Mouse (Mus musculus): ENCODE results near the gene Irf1. TPM values are rescaled to one million over a fixed set of nuclear protein-coding genes. Genes with fewer than 3 reads are reported as not detected.

Irf1 gene
- total RNA-seq, 2 experiments from 2014 or later: 5.1 to 5.7 TPM

DNA sequence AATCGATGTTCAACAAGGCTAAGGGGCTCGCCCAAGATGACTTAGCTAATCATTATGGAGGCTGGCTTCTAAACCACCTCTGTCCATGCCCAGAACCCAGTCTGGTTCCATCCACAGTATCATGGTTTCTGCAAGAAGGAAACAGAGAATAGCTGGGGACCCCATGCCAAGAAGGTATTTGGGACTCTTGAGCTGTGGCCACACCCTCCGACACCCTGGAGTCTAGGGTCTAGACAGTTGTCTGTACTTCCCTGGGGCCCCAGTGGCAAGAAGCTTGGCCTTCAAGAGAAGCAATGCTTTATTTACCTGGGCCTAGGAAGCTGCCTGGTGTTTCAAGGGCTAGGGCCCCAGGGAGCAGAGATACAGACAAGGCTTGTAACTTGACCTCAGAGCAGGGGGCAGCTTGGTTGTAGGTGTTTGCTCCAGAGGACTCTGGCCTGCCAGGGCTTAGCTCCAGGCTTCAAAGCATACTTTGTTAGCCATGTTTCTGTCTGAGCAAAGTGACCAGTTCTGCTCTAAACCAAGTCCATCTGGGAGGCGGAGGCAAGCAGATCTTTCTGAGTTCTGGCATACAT lies 11.5 kb downstream of the Irf1 start:
- DNase-seq (ENCODE audit: low spot score in 2 of 2): no peak

DNA sequence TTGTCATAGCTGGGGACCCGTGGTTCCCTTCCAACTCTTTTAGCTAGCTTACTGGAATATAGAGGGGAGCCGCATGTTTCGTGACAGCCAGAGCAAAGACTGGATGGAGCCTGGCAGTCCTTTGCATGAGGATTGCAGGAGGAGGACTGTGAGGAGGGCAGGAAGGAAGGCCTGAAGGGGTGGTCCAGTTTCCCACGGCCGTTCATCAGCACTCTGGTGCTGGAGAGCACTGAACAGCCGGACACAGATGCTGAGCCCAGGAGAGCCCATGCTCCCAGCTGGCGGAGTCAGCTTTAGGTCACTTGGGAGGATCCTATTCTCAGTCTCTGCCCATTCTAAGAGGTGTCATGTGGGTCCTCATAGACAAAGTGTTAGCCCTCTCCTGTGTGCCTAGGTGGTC lies 12.2 kb downstream of the Irf1 start:
- no peak for DNase-seq (ENCODE audit: low spot score in 2 of 2)

DNA sequence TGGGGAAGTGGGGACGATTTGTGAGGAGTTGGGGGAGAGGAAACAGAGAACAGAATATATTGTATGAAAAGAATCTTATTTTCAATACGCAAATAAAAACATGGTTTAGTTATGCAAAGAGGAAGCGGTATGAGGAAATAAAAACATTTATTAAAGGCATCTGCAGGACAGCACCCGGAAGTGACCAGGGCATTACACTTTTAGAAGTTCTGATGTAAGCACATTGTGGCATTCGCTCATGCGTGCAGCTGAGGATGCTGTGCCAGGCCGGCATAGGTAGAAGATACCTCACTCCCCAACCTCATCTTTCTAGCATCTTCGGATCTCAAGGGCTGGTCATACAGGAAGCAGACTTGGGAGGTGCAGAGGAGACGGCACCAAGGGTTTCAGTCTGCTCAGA lies 13.5 kb downstream of the Irf1 start:
- DNase-seq (ENCODE audit: low spot score in 2 of 2): no peak

DNA sequence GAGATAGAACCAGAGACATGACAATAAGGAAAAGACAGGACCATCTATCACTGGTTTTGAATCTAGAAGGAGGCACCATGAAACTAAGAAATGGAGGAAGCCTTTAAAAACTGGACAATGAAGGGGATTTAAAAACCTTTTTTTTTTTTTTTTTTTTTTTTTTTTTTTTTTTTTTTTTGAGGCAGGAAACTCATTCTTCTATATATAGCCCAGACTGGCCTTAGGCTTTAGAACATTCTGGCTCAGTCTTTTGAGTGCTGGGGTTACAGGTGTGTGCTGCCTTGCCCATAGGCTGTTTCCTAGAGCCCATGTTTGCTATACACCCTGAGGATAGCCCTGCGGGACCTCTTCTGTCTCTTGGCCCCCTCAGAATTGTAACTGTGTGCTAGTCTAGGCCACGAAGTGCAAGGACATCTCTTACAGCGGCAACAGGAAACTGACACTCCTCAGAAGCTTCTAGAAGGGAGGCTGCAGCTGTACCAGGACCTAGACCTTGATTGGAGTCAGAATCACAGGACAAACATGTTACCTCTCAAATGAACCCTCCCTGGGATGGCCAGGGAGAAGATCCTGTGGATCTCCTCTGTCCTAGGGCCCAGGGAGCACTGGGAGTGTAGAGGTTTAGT lies 15.6 kb downstream of the Irf1 start:
- no peak for DNase-seq (ENCODE audit: low spot score in 2 of 2)

DNA sequence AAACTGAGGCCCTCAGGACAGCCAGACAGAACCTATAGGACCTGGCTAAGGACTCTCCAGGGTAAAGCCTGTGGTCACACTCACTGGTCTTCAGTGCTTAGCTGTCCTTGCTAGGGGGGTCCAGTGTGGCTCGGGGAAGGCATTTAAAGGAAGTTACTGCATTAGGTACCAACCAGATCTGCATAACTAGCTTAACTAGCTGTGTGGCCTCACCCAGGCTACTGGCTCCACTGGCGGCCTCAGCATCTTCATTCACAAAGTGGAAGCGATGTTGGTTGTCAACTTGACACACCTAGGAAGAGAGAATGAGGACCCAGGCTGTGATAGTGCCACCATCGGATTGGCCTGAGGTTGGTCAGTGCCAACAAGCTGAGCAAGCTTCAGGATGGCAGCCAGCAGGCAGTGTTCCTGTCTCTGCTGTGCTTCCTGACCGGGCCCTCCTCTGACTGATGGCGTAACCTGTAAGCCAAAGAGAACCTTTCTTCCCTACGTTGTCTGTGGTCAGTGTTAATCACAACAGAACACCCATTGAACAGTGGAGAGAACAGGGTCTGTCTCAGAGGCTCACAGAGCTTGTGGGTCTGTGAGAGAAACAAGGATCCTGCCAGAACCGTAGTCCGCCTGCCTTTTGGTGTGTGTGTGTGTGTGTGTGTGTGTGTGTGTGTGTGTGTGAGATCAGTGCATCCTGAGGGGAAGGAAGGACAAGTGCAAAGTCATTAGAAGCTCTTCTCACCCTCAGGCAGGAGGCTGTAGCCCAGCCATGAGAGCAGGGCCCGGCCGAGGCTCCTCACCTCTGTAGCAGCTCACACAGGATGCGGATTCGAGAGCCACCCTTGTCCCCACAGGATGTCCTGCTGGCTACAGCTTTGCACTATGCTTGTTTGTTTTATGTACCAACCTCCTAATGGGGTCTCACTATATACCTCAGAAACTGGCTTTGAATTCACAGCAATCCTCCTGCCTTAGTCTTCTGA lies 16.5 kb downstream of the Irf1 start:
- no peak for DNase-seq (ENCODE audit: low spot score in 2 of 2)

DNA sequence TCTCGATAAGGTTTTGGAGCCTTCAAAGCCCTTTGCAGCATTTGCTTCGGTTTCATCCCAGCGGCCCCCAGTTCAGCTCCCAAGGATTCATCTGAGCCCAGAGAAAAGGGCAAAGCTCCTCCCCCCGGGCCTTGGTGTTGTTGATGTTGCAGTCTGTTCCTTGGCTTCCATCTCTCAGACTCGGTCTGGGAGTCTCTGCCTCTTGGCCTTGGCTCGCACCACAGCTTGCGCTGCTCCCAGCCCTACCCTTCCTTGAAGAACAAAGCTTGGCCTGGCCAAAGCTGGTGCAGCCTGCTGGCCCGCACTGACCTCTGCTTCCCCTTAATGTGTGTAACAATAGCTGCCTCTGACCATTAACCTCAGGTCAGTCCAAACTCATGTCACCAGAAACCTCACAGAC lies 18.4 kb downstream of the Irf1 start:
- no peak for DNase-seq (ENCODE audit: low spot score in 2 of 2)

DNA sequence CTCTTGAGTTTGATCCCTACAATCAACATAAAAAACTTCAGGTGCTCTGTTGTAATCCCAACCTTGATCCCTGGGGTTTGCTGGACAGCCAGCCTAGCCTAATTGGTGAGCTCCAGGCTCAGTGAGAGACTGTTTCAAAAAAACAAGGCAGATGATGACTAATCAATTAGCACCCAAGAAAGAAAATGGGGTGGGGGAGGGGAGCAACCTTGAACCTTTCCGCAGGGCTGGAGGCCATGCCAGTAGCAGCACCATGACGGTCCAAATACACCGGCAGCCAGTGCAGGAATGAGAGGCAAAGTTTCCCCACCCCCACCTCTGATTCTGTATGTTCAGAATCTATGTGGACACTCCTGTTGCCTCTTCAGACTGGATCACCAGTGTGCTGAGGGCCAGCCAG lies 19.5 kb downstream of the Irf1 start:
- no peak for DNase-seq (ENCODE audit: low spot score in 2 of 2)

DNA sequence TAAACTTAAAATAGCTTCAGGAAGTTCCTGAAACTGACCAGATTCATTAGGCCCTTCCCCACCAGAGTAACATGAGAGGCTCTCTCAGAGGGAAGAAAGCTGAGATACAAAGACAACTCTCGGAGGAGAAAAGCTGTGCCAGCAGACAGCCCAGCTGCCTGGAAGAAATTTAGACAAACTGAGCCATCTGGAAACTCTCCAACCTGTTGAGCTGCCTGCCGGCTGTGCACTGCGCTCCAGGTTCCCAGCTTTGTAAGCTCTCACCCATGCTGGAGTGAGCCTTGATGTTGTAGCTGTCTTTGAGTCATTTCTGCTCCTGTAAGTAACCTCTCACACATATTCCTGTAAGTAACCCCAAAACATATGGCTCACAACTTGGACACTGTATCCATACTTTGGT lies 23.2 kb downstream of the Irf1 start:
- DNase-seq (ENCODE audit: low spot score in 2 of 2): peak; percentile 40 to 47

DNA sequence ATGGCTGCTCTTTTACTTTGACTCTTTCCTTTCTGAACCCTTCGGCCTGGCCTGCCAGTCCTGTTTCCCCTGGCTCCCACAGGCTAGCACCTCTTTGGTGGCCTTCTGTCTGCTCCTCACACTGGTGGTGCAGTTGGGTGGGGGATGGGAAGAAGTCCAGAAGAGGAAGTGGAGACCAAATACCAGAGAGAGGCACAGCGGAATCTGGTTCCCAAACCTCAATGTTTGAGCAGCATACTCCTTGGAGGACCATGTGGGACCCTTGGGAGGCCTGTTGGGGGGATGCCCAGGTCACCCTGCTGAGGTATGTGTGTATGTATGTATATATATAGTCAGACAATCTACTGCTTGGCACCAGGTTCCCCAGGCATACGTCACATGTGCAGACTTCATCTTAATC lies 24.2 kb downstream of the Irf1 start:
- DNase-seq (ENCODE audit: low spot score in 2 of 2): no peak

DNA sequence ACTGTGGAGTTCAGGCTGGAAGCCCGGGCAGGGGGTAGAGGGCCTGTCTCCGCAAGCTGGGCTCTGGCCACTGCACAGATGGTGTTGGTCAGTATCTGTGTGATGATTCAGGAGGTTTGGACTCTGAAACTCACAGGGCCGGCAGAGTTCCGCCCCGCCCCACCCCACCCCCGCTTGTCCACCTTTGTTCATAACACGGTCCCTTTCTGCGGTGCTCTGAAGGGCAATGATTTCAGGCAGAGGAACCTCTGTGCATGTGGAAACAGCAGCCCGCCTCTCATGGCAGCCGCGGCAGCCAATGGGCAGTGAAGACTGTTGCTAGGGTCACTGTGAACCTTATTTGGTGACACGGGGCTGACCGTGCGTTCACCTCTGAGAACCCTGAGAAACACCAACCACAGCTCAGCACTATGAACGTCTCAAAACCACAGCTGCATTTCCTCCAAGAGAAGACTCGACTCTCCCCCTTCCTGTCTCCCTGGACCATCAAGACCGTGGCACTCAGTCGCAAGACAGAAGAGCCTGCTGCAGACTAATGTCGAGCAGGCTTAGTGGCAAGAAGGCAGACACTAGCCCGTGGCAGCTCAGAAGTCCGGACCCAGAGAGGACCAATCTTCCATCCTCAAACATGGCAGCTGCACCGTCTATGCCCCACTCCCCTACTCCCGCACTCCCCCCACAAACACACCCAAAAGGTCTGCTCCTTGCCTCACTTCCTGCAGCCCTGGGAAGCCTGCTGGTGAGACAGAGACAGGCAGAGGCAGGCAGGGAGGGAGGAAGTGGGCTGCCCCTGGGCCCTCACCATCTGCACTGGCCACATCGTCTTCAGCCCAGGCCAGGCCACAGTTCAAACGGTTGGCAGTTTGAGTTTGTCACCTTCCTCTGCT lies 25.1 kb downstream of the Irf1 start:
- no peak for DNase-seq (ENCODE audit: low spot score in 2 of 2)

DNA sequence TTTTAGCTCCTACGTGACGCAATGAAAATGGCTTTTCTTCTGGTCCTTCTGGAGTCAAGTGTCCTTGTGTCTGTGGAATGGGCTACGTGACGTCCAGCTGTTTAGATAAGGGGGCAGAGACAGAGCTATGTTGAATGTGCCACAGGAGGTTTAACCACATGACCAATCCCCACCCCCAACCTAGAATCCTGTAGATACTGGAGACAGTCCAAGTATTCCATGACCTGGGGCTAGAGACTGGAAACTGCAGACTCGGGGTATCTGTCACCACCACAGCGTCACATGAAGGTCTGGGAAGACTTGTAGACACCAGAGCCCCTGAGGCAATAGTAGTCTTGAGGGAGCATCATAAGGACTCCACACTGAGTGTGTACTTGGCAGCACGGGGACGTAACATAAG lies 26.0 kb downstream of the Irf1 start:
- no peak for DNase-seq (ENCODE audit: low spot score in 2 of 2)

DNA sequence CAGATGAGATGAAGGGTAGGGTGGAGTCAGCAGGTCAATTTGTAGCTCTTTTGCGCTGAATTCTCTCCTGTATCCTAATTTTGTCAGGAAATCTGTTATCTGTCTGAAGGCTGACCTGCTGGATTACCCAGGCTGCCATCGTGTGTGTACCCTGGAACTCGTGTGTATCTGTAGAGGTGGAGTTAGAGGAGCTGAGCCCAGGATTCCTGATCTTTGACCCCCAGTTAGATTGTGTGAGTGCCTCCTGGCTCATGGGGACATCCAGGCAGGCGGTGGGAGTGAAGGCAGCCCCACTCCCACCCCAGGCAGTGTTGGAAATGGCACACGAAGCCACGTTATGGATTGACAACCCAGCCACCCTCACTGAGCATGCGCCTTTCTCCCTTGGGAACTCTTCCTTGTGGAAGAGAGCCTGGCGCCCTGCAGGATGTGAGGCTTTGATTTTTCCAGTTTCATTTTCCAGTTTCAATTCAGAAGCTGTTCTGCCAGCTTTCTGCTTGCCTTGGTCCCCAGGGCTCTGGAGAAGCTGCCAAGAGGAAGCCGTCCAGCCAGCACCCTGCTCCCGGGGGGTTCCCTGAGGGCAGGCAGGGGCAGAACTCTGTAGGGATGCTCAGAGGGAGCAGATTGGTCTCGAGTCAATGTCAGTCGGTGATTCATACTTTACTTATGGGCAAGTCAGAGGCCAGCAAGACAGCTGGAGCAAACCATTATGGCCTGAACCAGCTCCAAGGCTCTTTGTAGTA lies 26.8 kb downstream of the Irf1 start:
- DNase-seq (ENCODE audit: low spot score in 2 of 2): peak; percentile 40 to 50

DNA sequence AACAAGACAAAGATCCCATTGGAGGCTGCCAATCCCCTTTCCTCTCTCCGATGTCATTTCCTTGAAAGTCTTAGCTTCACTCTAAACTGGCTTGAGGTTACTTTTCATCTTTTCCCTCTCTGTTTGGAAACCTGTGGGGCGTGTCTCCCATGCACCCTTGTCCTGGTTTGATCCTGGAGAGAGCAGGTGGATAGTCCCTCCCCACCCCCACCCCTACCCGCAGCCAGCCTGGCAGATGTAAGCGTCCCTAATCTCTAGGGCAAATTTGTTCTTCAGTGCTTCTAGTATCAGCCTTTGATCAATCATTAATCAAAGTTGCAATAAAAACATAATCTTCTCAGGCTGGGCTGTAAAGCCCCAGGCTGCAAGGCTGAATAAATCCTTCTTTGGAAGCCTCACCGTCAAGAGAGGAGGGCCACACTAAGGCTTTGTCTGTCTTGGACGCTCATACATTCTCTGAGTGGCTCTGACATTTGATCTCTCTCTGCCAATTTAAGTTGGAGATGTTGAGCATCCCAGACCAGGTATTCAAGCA lies 27.6 kb downstream of the Irf1 start:
- no peak for DNase-seq (ENCODE audit: low spot score in 2 of 2)

DNA sequence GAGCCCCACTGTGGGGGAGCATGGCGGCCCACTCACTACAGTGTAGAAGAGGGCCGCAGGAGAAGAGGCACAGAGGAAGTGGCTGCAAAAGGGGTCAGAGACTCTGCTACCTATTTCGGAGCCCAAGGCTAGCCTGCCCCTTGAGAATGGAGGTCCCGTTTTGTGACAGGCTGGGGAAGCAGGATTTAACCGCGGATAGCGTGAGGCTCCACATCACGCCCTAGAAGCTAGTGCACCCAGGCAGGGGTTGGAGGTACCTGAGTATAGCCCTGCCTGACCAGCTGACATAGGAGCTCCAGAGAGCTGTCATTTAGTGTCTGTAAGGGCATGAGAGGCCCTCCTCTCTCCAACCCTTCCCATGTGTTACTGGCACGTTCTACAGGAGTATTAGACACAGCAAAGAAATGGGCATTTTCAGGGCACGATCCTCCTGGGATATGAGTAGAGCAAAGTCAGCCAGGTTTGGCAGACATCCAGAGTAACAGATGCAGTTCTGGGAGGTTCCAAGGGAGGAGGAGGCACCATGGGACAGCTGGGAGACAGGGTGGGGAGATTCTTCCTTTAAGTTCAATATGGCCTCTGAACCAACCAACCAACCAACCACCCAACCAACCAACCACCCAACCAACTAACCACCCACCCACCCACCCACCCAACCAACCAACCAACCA lies 28.4 kb downstream of the Irf1 start:
- DNase-seq (ENCODE audit: low spot score in 2 of 2): no peak

DNA sequence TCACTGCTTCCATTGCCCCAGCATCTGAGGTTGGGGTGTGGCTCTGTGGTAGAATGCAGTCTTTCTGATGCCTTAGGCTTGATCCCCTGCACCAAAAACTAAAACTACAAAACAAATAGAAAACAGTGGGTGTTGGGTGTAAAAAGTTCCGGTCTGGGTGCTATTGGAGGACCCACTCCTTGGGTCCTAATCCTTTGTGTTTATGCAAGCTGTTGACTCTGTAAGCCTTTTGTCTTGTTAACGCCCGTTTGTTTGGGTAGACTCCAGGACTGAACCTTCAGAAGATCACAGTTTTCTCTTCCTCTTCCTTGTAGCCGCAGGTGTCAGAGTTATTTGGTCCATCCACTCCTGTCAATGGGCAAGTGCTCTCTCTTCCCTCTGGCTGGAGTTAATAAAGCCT lies 30.2 kb downstream of the Irf1 start:
- no peak for DNase-seq (ENCODE audit: low spot score in 2 of 2)

DNA sequence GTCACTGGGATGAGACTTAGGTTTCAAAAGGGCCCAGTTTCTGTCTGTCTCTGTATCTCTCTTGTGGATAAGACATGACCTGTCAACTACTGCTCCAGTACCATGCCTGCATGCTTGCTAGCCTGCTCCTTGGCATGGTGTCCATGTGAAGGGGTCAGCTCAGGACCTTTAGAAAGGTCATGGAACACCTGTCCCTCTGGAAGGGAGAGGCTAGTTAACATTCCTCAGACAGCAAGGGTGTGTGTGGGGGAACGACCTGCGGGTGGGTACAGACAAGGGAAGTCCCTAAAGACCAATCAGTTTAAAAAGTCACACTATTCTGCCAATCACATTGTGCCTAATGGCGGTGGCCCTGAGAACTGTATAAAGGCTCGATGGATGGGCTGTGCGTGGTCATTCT lies 31.2 kb downstream of the Irf1 start:
- DNase-seq (ENCODE audit: low spot score in 2 of 2): no peak

DNA sequence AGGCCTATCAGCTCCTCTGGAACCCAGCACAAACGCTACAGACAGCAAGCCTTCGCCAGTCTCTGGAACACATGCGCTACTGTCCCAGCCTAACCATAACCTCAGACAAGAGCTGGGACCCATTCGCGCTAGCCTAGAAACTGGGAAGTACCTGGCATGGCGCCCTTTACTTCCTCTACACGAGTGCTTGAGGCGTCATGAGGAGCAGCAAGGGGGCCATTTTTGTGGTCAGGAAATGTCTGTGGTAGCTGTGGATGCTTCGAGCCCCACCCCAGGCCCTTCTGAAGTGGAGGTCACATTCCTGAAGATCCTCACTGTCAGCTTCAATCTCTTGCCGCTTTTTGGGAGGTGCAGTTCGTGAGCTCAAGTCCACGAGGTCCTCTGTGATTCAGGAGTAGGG lies 33.3 kb downstream of the Irf1 start:
- DNase-seq (ENCODE audit: low spot score in 2 of 2): no peak

DNA sequence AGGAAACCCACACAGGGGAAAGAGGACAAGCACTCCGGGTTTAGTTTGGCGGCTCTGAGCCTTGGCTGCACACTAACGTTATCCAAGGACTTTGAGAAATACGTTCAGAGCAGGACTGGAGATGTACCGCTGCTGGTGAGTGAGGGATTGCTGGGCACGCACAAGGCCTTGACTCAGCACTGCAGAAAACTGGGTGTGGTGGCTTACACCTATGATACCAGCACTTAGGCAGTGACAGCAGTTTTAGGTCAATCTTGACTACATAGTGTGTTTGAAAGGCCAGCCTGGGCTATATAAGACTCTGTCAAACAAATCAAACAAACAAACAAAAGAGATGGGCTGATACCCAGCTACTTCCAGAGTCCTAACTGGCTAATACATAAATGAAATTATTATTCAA lies 33.7 kb downstream of the Irf1 start:
- DNase-seq (ENCODE audit: low spot score in 2 of 2): no peak

DNA sequence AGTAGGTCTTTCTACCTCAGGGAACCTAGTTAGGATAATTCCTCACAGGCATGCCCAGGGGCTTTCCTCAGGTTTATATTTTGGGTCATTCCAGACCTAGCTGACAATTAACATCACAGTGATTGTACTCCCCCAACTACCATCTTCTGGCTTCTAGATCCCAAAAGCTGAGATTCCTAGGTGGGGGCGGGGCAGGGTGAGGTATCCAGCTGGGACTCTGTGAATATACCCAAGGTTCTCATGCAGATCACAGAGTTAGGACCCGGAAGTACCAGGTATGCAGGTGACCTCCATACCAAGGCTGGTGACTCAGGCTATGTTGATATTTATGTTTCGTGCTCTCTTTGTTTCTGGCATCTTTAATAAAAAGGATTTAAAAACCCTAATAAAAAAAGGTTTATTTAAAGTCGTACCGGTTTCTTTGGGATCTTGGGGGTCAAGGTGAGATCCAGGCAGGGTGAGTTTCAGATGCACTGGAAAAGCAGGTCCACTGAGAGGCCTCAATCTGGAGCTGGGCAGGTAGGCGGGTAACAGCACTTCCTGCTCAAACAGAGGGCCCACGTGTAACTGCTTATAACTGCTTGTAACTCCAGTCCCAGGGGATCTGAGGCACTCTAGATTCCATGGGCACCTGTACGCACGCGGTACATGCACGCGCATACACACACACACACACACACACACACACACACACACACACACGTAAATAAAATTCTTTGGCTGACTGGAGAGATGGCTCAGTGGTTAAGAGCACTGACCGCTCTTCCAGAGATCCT lies 34.9 kb downstream of the Irf1 start:
- DNase-seq (ENCODE audit: low spot score in 2 of 2): no peak

Measured in layer of hippocampus, postnatal 10 days (tissue).